Mouse (Mus musculus): ENCODE results near the gene Rnf157.
A peak's percentile ranks its signal among the peaks of the same experiment; 100 is the strongest.

Rnf157 gene

DNA sequence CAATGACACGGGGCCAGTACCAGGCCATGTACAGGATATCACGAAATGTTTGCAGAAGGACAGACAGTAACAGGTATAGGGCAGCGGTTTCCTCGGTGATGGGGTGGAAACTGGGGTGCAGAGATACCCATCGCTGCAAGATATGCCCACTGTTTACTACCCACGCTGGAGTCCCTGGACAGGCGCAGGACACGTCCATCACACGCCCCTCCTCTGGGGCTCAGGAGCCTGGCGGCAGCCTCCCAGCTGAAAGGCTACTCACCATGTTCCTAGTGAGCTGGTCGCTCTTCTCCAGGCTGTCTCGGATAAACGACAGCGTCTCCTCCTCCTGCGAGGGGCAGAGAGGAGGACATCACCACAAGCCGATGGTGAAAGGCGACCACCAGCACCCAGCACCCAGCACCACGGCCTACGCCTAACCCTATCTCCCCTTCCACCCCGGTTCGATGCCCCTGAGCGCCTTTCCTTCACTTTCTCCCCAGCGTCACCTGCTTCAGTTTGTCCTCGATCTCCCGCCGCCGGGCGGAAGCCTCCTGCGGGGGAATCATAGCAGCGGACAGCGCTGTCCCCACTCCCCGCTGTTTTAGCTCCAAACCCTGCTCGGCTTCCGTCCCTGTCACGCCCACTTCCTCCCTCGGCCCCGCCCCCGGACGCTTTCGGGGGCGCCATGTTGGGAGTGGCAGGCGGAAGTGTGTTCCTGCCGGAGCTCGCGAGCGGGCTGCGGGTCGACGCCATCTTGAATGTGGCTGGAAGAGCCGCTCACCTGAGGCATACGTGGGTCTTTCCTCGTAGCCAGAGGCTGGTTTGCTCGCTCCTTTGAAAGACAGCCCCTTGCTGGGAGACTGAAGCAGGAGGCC, 106.5 kb downstream of the Rnf157 start:
- ATAC-seq (ENCODE audit: low TSS enrichment) = peak; percentile 90

- no peak for ATAC-seq (ENCODE audit: low TSS enrichment)
Observed at GRCm38 (mm10) chr11:116305423-116305822, 107.4 kb downstream of the Rnf157 start.

DNA sequence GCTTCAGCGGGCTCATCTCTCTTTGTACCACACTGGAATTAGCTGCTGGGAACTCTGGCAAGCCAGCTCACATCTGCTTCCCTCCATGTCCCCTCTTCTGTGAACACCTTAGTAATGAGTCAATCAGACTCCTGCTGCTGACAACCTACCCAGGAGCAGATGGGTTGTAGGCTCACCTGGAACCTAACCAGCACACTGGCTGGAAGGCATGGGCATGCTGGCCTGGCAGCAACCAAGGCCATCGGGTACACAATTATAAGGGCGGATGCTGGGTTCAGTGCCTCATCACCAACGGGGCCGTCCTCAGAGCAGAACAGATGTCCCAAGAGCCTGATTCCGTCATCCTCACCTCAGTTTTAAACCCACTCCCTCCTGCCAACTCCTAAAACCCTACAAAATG, 114.2 kb downstream of the Rnf157 start:
- no peak for ATAC-seq (ENCODE audit: low TSS enrichment)

GRCm38 (mm10) chr11:116298221-116298620, 114.6 kb downstream of the Rnf157 start:
- ATAC-seq (ENCODE audit: low TSS enrichment) = no peak

- no peak for ATAC-seq (ENCODE audit: low TSS enrichment)
Observed at GRCm38 (mm10) chr11:116297017-116297416, 115.8 kb downstream of the Rnf157 start.

DNA sequence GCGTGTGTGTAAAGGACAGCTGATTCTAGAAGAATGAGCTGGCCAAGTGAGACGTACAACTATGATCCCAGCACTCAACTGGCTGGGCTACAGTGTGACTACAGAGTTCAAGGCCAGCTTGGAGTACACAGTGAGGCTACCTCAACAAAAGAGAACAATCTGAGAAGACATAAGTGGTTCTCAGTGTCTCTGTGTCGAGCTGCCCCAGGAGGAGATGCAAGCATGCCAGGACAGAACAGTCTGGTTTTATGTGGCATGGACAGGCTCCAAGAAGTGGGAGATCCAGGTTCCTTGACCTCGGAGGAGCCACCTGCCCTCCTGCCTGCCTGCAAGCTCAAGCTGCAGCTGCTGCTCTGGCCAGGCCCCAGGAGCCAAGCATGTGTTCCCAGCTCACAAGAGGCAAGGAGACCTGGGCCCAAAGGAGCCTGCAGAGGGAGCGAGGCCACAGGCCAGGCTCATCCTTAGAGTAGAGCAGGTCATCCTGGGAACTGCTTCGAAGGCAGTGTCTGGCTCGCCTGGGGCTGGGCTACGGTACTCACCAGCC, 116.6 kb downstream of the Rnf157 start:
- no peak for ATAC-seq (ENCODE audit: low TSS enrichment)

DNA sequence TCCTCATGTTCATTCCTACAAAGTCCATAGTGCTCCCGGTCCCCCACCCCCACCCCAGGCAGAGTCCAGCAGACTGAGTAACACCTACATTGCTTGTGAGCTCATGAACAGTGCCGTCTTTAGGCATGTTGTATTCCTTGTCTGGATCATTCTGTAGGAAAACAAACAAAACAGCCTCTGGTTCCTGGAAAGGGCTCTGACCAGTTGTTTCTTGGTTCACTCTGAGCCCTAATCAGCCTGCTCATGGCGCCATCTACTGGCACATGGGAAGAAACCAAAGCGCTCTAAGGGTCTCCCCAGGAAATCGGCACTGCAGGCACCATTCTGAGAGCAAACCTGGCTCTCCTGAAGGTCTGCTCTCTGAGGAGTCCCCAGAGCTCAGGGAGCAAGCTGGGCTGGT, 118.5 kb downstream of the Rnf157 start:
- ATAC-seq (ENCODE audit: low TSS enrichment) = peak; percentile 55; the same call in 1 of the 2 replicates

- ATAC-seq (ENCODE audit: low TSS enrichment) = no peak
Observed at GRCm38 (mm10) chr11:116293538-116294137, 119.2 kb downstream of the Rnf157 start.

DNA sequence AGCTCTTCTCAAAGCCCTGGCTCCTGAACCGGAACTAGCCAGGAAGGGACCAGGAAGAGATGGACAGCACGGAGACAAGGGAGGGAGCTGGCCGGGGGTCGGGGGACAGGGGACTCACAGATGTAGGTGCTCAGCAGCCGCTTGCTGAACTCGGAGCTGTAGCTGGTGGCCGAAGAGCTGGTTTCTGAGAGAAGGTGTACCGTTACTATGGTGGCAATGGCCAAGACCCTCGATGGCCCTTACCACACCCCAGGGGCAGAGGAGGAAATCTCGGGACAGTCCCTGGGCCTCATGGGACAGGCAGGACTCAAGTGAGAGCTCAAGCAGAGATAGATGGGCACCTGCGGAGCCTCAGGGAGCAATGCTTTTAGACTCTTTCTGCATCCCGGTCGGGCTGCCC, 120.4 kb downstream of the Rnf157 start:
- no peak for ATAC-seq (ENCODE audit: low TSS enrichment)

GRCm38 (mm10) chr11:116290556-116290955, 122.3 kb downstream of the Rnf157 start:
- no peak for ATAC-seq (ENCODE audit: low TSS enrichment)

GRCm38 (mm10) chr11:116287351-116287750, 125.5 kb downstream of the Rnf157 start:
- ATAC-seq (ENCODE audit: low TSS enrichment) = no peak

Measured in frontal cortex, adult (tissue).